Mouse (Mus musculus): ENCODE measurements around the gene Ankrd36. TPM values are rescaled to one million over a fixed set of nuclear protein-coding genes. Genes with fewer than 3 reads are reported as not detected.
"Not testable (repeated sequence)": the region's sequence is repeated elsewhere in the genome, so short reads cannot be mapped to it uniquely, and the experiment has no call there.

The Ankrd36 gene
- total and polyA plus RNA-seq, 3 experiments, result 0.12 TPM; not detected in 2

GRCm38 (mm10) chr11:5595381-5595791 lies 25.9 kb downstream of the Ankrd36 start:
- no peaks in the 10 kb centered on the region for H3K36me3 ChIP-seq (ENCODE audit: control insufficient read depth, insufficient read depth, low read length)
- TF ChIP-seq POLR2A (IDR thresholded peaks at IDR 0.05; ENCODE audit: insufficient read depth, low read depth, low read length) (no peak), EP300 (IDR thresholded peaks at IDR 0.05; ENCODE audit: insufficient read depth, low read depth, low read length) (no peak), CTCF (IDR thresholded peaks at IDR 0.05) (no peak)
- H3K79me2 ChIP-seq (replicated peaks; ENCODE audit: control insufficient read depth, insufficient read depth, low read length), result no peaks in the 10 kb centered on the region
- H3K4me3 ChIP-seq, result no peak overlapping the region
- no peak for DNase-seq
- H3K4me1 ChIP-seq (ENCODE audit: control insufficient read depth, insufficient read depth, low read length), result no peaks in the 10 kb centered on the region
- intact Hi-C loops (cut with DNase I), result no loop called here
- no peak overlapping the region for H3K9ac ChIP-seq (ENCODE audit: low read depth, low read length)
- WGBS, result 78% methylated on average over 4 of the region's 4 CpGs
- H3K27ac ChIP-seq, result no peak overlapping the region
- H3K27me3 ChIP-seq (ENCODE audit: control insufficient read depth, insufficient read depth, low read length), result no peaks in the 10 kb centered on the region

- no peaks in the 10 kb centered on the region for H3K36me3 ChIP-seq (ENCODE audit: control insufficient read depth, insufficient read depth, low read length)
- DNase-seq, result no peak
- no peaks in the 10 kb centered on the region for H3K4me1 ChIP-seq (ENCODE audit: control insufficient read depth, insufficient read depth, low read length)
- intact Hi-C loops (cut with DNase I), result no loop called here
- TF ChIP-seq POLR2A (IDR thresholded peaks at IDR 0.05; ENCODE audit: insufficient read depth, low read depth, low read length) (no peak), CTCF (IDR thresholded peaks at IDR 0.05) (no peak), EP300 (IDR thresholded peaks at IDR 0.05; ENCODE audit: insufficient read depth, low read depth, low read length) (no peak)
- no peaks in the 10 kb centered on the region for H3K79me2 ChIP-seq (replicated peaks; ENCODE audit: control insufficient read depth, insufficient read depth, low read length)
- H3K27ac ChIP-seq, result no peak overlapping the region
- H3K9ac ChIP-seq (ENCODE audit: low read depth, low read length), result no peak overlapping the region
- WGBS, result 88% methylated on average over 5 of the region's 5 CpGs
- H3K4me3 ChIP-seq, result no peak overlapping the region
- H3K27me3 ChIP-seq (ENCODE audit: control insufficient read depth, insufficient read depth, low read length), result no peaks in the 10 kb centered on the region
These were observed 26.3 kb downstream of the Ankrd36 start for GRCm38 (mm10) chr11:5595792-5596191.

- DNase-seq, result no peak
- intact Hi-C loops (cut with DNase I), result no loop called here
- Histone ChIP-seq H3K9ac (ENCODE audit: low read depth, low read length) (no peak overlapping the region), H3K27ac (no peak overlapping the region), H3K36me3 (ENCODE audit: control insufficient read depth, insufficient read depth, low read length) (no peaks in the 10 kb centered on the region), H3K4me3 (no peak overlapping the region), H3K4me1 (ENCODE audit: control insufficient read depth, insufficient read depth, low read length) (no peaks in the 10 kb centered on the region), H3K27me3 (ENCODE audit: control insufficient read depth, insufficient read depth, low read length) (no peaks in the 10 kb centered on the region), H3K79me2 (replicated peaks; ENCODE audit: control insufficient read depth, insufficient read depth, low read length) (no peaks in the 10 kb centered on the region)
- TF ChIP-seq EP300 (IDR thresholded peaks at IDR 0.05; ENCODE audit: insufficient read depth, low read depth, low read length) (no peak), POLR2A (IDR thresholded peaks at IDR 0.05; ENCODE audit: insufficient read depth, low read depth, low read length) (no peak)
- WGBS, result 63% methylated on average over 6 of the region's 6 CpGs
These were observed 27.3 kb downstream of the Ankrd36 start for GRCm38 (mm10) chr11:5596756-5597155.

GRCm38 (mm10) chr11:5605421-5605820 lies 35.9 kb downstream of the Ankrd36 start:
- H3K4me3 ChIP-seq, result no peak overlapping the region
- DNase-seq, result no peak
- H3K27ac ChIP-seq, result no peak overlapping the region
- no peak overlapping the region for H3K9ac ChIP-seq (ENCODE audit: low read depth, low read length)
- no peaks in the 10 kb centered on the region for H3K4me1 ChIP-seq (ENCODE audit: control insufficient read depth, insufficient read depth, low read length)
- WGBS, result 79% methylated on average over 3 of the region's 3 CpGs
- H3K79me2 ChIP-seq (replicated peaks; ENCODE audit: control insufficient read depth, insufficient read depth, low read length), result no peaks in the 10 kb centered on the region
- intact Hi-C loops (cut with DNase I), result loop anchor here (5.0 kb wide), 1 partner anchor 38 kb away; the partner anchor contains the start of gene Ankrd36
- TF ChIP-seq POLR2A (IDR thresholded peaks at IDR 0.05; ENCODE audit: insufficient read depth, low read depth, low read length) (no peak), EP300 (IDR thresholded peaks at IDR 0.05; ENCODE audit: insufficient read depth, low read depth, low read length) (no peak), CTCF (IDR thresholded peaks at IDR 0.05) (no peak)
- H3K36me3 ChIP-seq (ENCODE audit: control insufficient read depth, insufficient read depth, low read length), result no peaks in the 10 kb centered on the region
- no peaks in the 10 kb centered on the region for H3K27me3 ChIP-seq (ENCODE audit: control insufficient read depth, insufficient read depth, low read length)

- H3K9ac ChIP-seq (ENCODE audit: low read depth, low read length); H3K4me1 ChIP-seq (ENCODE audit: control insufficient read depth, insufficient read depth, low read length); H3K36me3 ChIP-seq (ENCODE audit: control insufficient read depth, insufficient read depth, low read length); intact Hi-C loops (cut with DNase I); H3K79me2 ChIP-seq (replicated peaks; ENCODE audit: control insufficient read depth, insufficient read depth, low read length); H3K27me3 ChIP-seq (ENCODE audit: control insufficient read depth, insufficient read depth, low read length); DNase-seq; H3K27ac ChIP-seq; H3K4me3 ChIP-seq: not testable (repeated sequence)
- 43% methylated on average over 1 of the region's 1 CpGs for WGBS
These were observed 42.4 kb downstream of the Ankrd36 start for GRCm38 (mm10) chr11:5611918-5612317.

GRCm38 (mm10) chr11:5614453-5614852 lies 45.0 kb downstream of the Ankrd36 start:
- H3K4me1 ChIP-seq (ENCODE audit: control insufficient read depth, insufficient read depth, low read length), result no peaks in the 10 kb centered on the region
- no peak for DNase-seq
- no peaks in the 10 kb centered on the region for H3K27me3 ChIP-seq (ENCODE audit: control insufficient read depth, insufficient read depth, low read length)
- WGBS, result 52% methylated on average over 3 of the region's 3 CpGs
- no peak for TF ChIP-seq CTCF (IDR thresholded peaks at IDR 0.05)
- TF ChIP-seq POLR2A (IDR thresholded peaks at IDR 0.05; ENCODE audit: insufficient read depth, low read depth, low read length), result no peak
- no peak for TF ChIP-seq EP300 (IDR thresholded peaks at IDR 0.05; ENCODE audit: insufficient read depth, low read depth, low read length)
- intact Hi-C loops (cut with DNase I), result no loop called here
- H3K36me3 ChIP-seq (ENCODE audit: control insufficient read depth, insufficient read depth, low read length), result no peaks in the 10 kb centered on the region
- H3K27ac ChIP-seq, result no peak overlapping the region
- H3K79me2 ChIP-seq (replicated peaks; ENCODE audit: control insufficient read depth, insufficient read depth, low read length), result no peaks in the 10 kb centered on the region
- H3K4me3 ChIP-seq, result no peak overlapping the region
- H3K9ac ChIP-seq (ENCODE audit: low read depth, low read length), result no peak overlapping the region

Measured in heart, adult 2 months (tissue).